ENCODE assay signal across 23 mouse cellular contexts in the genomic region with DNA sequence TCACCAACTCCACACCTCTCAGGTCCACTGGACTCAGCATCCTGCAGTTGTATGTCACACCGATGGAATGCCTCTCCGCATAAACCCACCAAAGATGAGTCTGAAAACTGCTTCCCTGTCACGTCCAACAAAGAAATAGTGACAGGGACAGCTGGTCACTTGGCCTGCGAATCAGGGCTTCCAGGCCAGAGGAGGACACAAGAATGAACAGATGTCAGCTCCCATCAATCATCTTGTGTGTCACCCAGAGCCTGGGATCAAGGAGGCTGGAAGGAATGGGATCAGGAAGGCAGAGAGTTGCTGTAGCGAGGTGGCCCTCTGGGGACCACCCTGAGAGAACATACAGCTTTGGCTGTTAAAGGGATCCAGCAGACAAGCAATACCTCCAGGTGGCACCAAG. TPM values are rescaled to one million over a fixed set of nuclear protein-coding genes. Genes with fewer than 3 reads are reported as not detected.
DNase-seq lines count a peak whose midpoint lies in the region; ATAC-seq lines count a peak whose summit lies in the region.
"Had no signal": no experiment of that assay in that cellular context is flagged by ENCODE, and none has a peak within 500 bp of the region (broad histone marks: within the 10 kb centered on the region; RNA-seq: fewer than 3 reads in every experiment).

No protein-coding gene starts in this region.

- H3K9ac ChIP-seq in hindbrain, embryonic 16.5 days (ENCODE audit: low read depth, low read length): no peak overlapping the region
- H3K9ac ChIP-seq: embryonic facial prominence, embryonic 13.5 days; forebrain, embryonic 15.5 days; kidney, embryonic 15.5 days; limb, embryonic 12.5 days; liver, postnatal 0 days had no signal

- 0 out of 2 replicates have a peak overlapping the region, but pooled peaks have one; percentile 14 for H3K27ac ChIP-seq in hindbrain, embryonic 10.5 days
- H3K27ac ChIP-seq in hindbrain, embryonic 16.5 days (ENCODE audit: low read depth, low read length): no peak overlapping the region
- H3K27ac ChIP-seq in forebrain, embryonic 10.5 days: no peak overlapping the region
- H3K27ac ChIP-seq: embryonic facial prominence, embryonic 13.5 days; forebrain, embryonic 15.5 days; hindbrain, postnatal 0 days; limb, embryonic 12.5 days; midbrain, embryonic 10.5 days had no signal

- H3K4me2 ChIP-seq in hindbrain, embryonic 16.5 days (ENCODE audit: low read length): no peak overlapping the region
- H3K4me2 ChIP-seq: embryonic facial prominence, embryonic 13.5 days; forebrain, embryonic 15.5 days; limb, embryonic 12.5 days; liver, embryonic 11.5 days had no signal

- ATAC-seq in hindbrain, embryonic 16.5 days: no peak
- ATAC-seq: forebrain, embryonic 15.5 days; intestine, embryonic 16.5 days; liver, postnatal 0 days; lung, postnatal 0 days had no signal

- H3K36me3 ChIP-seq in hindbrain, embryonic 10.5 days: peaks cover 75% of the 10 kb centered on the region
- H3K36me3 ChIP-seq in hindbrain, embryonic 16.5 days (ENCODE audit: control insufficient read depth, insufficient read depth, low read length): no peaks in the 10 kb centered on the region
- peaks cover 81% of the 10 kb centered on the region for H3K36me3 ChIP-seq in forebrain, embryonic 10.5 days (replicated peaks)
- H3K36me3 ChIP-seq: forebrain, embryonic 15.5 days had no signal

- no peaks in the 10 kb centered on the region for H3K9me3 ChIP-seq in hindbrain, embryonic 10.5 days
- no peaks in the 10 kb centered on the region for H3K9me3 ChIP-seq in hindbrain, embryonic 16.5 days (ENCODE audit: control insufficient read depth, low read length)
- no peaks in the 10 kb centered on the region for H3K9me3 ChIP-seq in forebrain, embryonic 10.5 days
- H3K9me3 ChIP-seq: embryonic facial prominence, embryonic 13.5 days; forebrain, embryonic 15.5 days; kidney, embryonic 15.5 days; limb, embryonic 12.5 days; midbrain, embryonic 10.5 days had no signal

- H3K4me3 ChIP-seq in hindbrain, embryonic 10.5 days: no peak overlapping the region
- H3K4me3 ChIP-seq in hindbrain, embryonic 16.5 days (ENCODE audit: low read length): no peak overlapping the region
- no peak overlapping the region for H3K4me3 ChIP-seq in forebrain, embryonic 10.5 days
- H3K4me3 ChIP-seq: embryonic facial prominence, embryonic 13.5 days; forebrain, embryonic 15.5 days; limb, embryonic 12.5 days; midbrain, embryonic 10.5 days had no signal

- no peak for DNase-seq in hindbrain, embryonic 10.5 days (ENCODE audit: low spot score)
- DNase-seq in embryo, embryonic 11 days: peak; percentile 25
- peak; percentile 65 for DNase-seq in mesoderm, embryonic 11.5 days (ENCODE audit: low read depth, low spot score)
- no peak for DNase-seq in layer of hippocampus, adult 9-11 months
- DNase-seq in forebrain, embryonic 10.5 days (ENCODE audit: extremely low spot score, low spot score): no peak
- no peak for DNase-seq in layer of hippocampus, postnatal 14 days (ENCODE audit: low spot score in 2 of 2)
- DNase-seq: layer of hippocampus, postnatal 36 days; liver, postnatal 0 days had no signal

- H3K4me1 ChIP-seq in hindbrain, embryonic 10.5 days (replicated peaks): peaks cover 63% of the 10 kb centered on the region
- H3K4me1 ChIP-seq in hindbrain, embryonic 16.5 days (ENCODE audit: control insufficient read depth, insufficient read depth, low read depth, low read length): peaks cover 32% of the 10 kb centered on the region
- H3K4me1 ChIP-seq in forebrain, embryonic 10.5 days: peaks cover 44% of the 10 kb centered on the region

- peaks cover 3% of the 10 kb centered on the region; the same call in 1 of the 2 replicates for H3K27me3 ChIP-seq in hindbrain, embryonic 10.5 days (ENCODE audit: insufficient read depth, poor library complexity, severe bottlenecking)
- H3K27me3 ChIP-seq in hindbrain, embryonic 16.5 days (replicated peaks; ENCODE audit: control insufficient read depth, insufficient read depth, low read length): peaks cover 7% of the 10 kb centered on the region
- peaks cover 12% of the 10 kb centered on the region; the same call in 1 of the 2 replicates for H3K27me3 ChIP-seq in forebrain, embryonic 10.5 days (ENCODE audit: poor library complexity, severe bottlenecking)
- H3K27me3 ChIP-seq: kidney, embryonic 15.5 days; limb, embryonic 12.5 days had no signal

- 68% methylated on average over 5 of the region's 5 CpGs for WGBS in hindbrain, embryonic 10.5 days
- 73% methylated on average over 5 of the region's 5 CpGs for WGBS in hindbrain, embryonic 16.5 days
- WGBS in forebrain, embryonic 10.5 days: 89% methylated on average over 5 of the region's 5 CpGs

RNA-seq across cellular contexts. Expression of a gene that starts 4.8 kb away (rescaled TPM):
- polyA plus RNA-seq in hindbrain, embryonic 10.5 days (2016; fragmentation: Nextera tagmentation; extraction: Ambion mirVana): 166 and 220 TPM in 2 replicates
- polyA plus RNA-seq in hindbrain, embryonic 16.5 days (2015; fragmentation: Nextera tagmentation; extraction: Ambion mirVana): 31.0 and 33.5 TPM in 2 replicates
- polyA plus RNA-seq in forebrain, embryonic 10.5 days (2016; fragmentation: Nextera tagmentation; extraction: Ambion mirVana): 233 and 246 TPM in 2 replicates
- total RNA-seq in layer of hippocampus, postnatal 14 days (2021): 10 to 100 TPM; 29.0 to 29.6 TPM

RNA-seq across cellular contexts. Expression of a gene that starts 20.0 kb away (rescaled TPM):
- 30.5 and 33.0 TPM in 2 replicates for polyA plus RNA-seq in hindbrain, embryonic 10.5 days (2016; fragmentation: Nextera tagmentation; extraction: Ambion mirVana)
- polyA plus RNA-seq in hindbrain, embryonic 16.5 days (2015; fragmentation: Nextera tagmentation; extraction: Ambion mirVana): 29.7 and 32.5 TPM in 2 replicates
- 24.6 and 26.7 TPM in 2 replicates for polyA plus RNA-seq in forebrain, embryonic 10.5 days (2016; fragmentation: Nextera tagmentation; extraction: Ambion mirVana)
- total RNA-seq in layer of hippocampus, postnatal 14 days (2021): 10 to 100 TPM; 24.0 to 29.0 TPM

RNA-seq across cellular contexts. Expression of a gene that starts 38.6 kb away (rescaled TPM):
- polyA plus RNA-seq in hindbrain, embryonic 10.5 days (2016; fragmentation: Nextera tagmentation; extraction: Ambion mirVana): 43.4 and 55.3 TPM in 2 replicates
- polyA plus RNA-seq in hindbrain, embryonic 16.5 days (2015; fragmentation: Nextera tagmentation; extraction: Ambion mirVana): 22.7 and 23.6 TPM in 2 replicates
- polyA plus RNA-seq in forebrain, embryonic 10.5 days (2016; fragmentation: Nextera tagmentation; extraction: Ambion mirVana): 60.7 and 78.7 TPM in 2 replicates
- total RNA-seq in layer of hippocampus, postnatal 14 days (2021): not detected
- total RNA-seq: adrenal gland, postnatal 10 days; hematopoietic stem cell, adult 5-6 weeks; layer of hippocampus, postnatal 36 days; left cerebral cortex, postnatal 10 days had no signal
- polyA plus RNA-seq: liver, postnatal 0 days; lung, postnatal 0 days; macrophage; stomach, embryonic 14.5 days had no signal

Comparison
In these comparisons a context has a peak if more than half of its experiments do, and no peak if none do; other contexts are left out.
1. DNase-seq: peak in embryo, embryonic 11 days (single experiment) and mesoderm, embryonic 11.5 days (single experiment); none in hindbrain, embryonic 10.5 days (single experiment), layer of hippocampus, adult 9-11 months (single experiment), forebrain, embryonic 10.5 days (single experiment) and layer of hippocampus, postnatal 14 days (0 of 2).